Mouse (Mus musculus) forebrain, embryonic 15.5 days (tissue): Measurements from ENCODE around the gene Rbbp4. TPM values are rescaled to one million over a fixed set of nuclear protein-coding genes. Genes with fewer than 3 reads are reported as not detected.

ENCODE experiments used
- ATAC-seq: fragments of 200-750 bp; cut with Nextera tagmentation; replicated peaks from 2 replicates; pipeline ENCODE4 v1.8.0; 2017; ENCODE audit warnings: mild to moderate bottlenecking, moderate TSS enrichment, moderate library complexity
- H3K27ac ChIP-seq: fragments of 300-500 bp; sonication (generic); replicated peaks from 2 replicates; pipeline ENCODE4 v1.5.1; 2015; ENCODE audit warnings: mild to moderate bottlenecking, inconsistent platforms
- H3K27me3 ChIP-seq: fragments of 300-500 bp; sonication (generic); 2 replicates; pipeline ENCODE4 v1.6.1; 2015; ENCODE audit warnings: inconsistent platforms
- H3K36me3 ChIP-seq: fragments of 300-500 bp; sonication (generic); 2 replicates; pipeline ENCODE4 v1.6.1; 2015; ENCODE audit warnings: mild to moderate bottlenecking, inconsistent platforms
- H3K4me1 ChIP-seq: fragments of 300-500 bp; sonication (generic); 2 replicates; pipeline ENCODE4 v1.6.1; 2015; ENCODE audit warnings: inconsistent platforms
- H3K4me2 ChIP-seq: fragments of 300-500 bp; sonication (generic); replicated peaks from 2 replicates; pipeline ENCODE4 v1.6.1; 2015; ENCODE audit warnings: mild to moderate bottlenecking, inconsistent platforms
- H3K4me3 ChIP-seq: fragments of 300-500 bp; sonication (generic); 2 replicates; pipeline ENCODE4 v1.5.1; 2015; ENCODE audit warnings: mild to moderate bottlenecking, inconsistent platforms
- H3K9ac ChIP-seq: fragments of 300-500 bp; sonication (generic); replicated peaks from 2 replicates; pipeline ENCODE4 v1.6.1; 2015; ENCODE audit warnings: mild to moderate bottlenecking, inconsistent platforms
- H3K9me3 ChIP-seq: fragments of 300-500 bp; sonication (generic); 2 replicates; pipeline ENCODE4 v1.6.1; 2016; ENCODE audit warnings: inconsistent platforms
- WGBS: fragments of 180-500 bp; shearing (Covaris S2); methylation state at CpG from one replicate; pipeline ENCODE4 v1.1.7; 2015; ENCODE audit warnings: mixed read lengths; 5-methylcytosine and 5-hydroxymethylcytosine counted together
- polyA plus RNA-seq: library from polyadenylated mRNA; unstranded; fragments of >200 nt; fragmentation: Nextera tagmentation; extraction: Ambion mirVana; gene quantifications from 2 replicates; pipeline ENCODE4 v1.2.1, GENCODE M21; 2015

Gene Rbbp4
- polyA plus RNA-seq, 1 experiment from 2014 or later, result 436 TPM

DNA sequence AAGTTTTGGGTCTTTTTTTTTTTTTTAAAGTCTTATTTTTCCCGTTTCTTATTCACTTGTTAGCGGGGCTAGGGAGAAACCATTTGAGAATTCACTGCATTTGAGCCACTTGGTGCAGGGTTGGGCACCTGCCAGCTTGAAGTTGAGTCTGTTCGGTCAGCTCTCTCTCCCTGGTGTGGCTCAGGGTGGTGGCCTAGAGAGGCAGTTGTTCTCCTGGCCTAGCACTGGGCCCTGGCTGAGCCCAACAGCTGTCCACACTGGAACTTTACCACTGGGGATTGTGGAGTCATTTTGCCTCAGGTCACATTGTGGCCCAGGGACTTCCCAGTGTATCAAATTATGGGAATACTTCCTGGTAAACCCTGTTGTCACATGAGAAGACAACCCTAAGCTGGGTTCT, 47.1 kb downstream of the Rbbp4 start:
- H3K27me3 ChIP-seq, result no peaks in the 10 kb centered on the region
- H3K4me2 ChIP-seq, result peak overlapping the region; percentile 84; the same call in 1 of the 2 replicates
- H3K4me3 ChIP-seq, result no peak overlapping the region
- peaks cover 17% of the 10 kb centered on the region for H3K4me1 ChIP-seq
- H3K9me3 ChIP-seq, result no peaks in the 10 kb centered on the region
- no peak for ATAC-seq
- H3K36me3 ChIP-seq, result no peaks in the 10 kb centered on the region
- WGBS, result 20% methylated on average over 3 of the region's 3 CpGs
- no peak overlapping the region for H3K9ac ChIP-seq
- H3K27ac ChIP-seq, result no peak overlapping the region

DNA sequence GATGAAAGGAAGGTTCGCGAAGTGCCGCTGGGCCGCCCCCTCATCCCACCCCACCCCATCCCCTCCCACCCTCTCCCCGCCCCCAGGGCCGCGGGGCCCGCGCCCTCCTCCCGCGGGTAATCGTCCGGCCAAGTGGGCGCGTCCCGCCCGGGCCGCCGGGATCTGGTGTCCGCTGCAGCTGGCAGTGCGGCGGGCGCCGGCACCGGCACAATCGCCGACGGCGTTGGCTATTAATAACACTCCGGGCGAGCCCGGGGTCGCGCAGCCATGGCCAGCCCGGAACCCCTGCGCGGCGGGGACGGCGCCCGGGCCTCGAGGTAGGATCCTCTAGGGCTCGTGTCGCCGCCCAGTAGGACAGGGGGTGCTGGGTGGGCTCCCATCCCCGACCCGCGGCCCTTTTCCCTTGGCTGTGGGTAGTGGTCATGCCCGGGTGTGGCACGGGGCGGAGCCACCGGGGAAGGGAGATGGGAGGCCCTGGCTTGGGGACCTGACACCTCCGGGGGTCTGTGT, 47.6 kb downstream of the Rbbp4 start, which contains the start of gene Sync:
Sync (plus strand) TSS at position 146 of the 510 bp plus-strand sequence.
- no peaks in the 10 kb centered on the region for H3K36me3 ChIP-seq
- ATAC-seq, result 0 out of 2 replicates have a peak, but pooled peaks have one; percentile 23
- WGBS, result under 1% methylated on average over 44 of the region's 53 CpGs

DNA sequence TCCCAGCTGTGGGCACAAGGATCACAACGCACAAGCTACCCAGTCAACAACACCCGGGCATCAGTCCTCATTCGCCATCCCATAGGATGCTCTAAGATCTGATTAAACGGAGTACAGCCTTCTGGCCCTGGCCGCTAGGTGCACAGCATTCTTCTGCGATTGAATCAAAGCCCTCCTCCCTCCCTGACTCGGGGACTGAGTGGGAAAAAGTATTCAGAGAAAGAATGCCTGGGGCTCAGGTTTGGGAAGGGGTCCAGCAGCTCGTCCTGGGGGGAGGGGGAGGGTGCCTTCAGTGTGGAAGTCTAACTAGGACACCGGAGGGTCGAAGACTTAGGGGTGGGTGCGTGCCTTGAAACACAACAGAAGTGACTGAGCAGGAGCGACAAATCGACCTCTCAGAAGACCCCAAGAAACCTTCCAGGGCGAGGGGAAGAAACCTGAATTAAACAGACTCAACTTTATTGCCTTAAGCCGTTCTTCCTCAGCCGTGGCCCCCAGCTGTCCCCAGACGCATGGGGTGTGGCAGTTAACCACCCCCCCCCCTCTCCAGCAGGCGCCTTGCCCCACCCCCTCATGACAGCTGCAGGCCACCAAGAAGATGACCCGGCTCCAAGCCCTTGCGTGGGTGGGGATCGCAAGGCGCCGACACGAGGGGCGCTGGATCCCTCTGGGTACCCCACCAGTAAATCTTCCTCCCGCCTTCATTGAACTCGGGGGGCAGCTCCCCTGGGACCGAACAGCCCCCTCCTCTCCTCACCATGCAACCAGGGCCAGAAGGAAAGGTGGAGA, 48.3 kb downstream of the Rbbp4 start:
- no peak for ATAC-seq
- Histone ChIP-seq H3K27ac (no peak overlapping the region), H3K4me1 (peaks cover 17% of the 10 kb centered on the region), H3K9ac (peak overlapping the region; percentile 51), H3K4me2 (peak overlapping the region; percentile 84), H3K36me3 (no peaks in the 10 kb centered on the region), H3K9me3 (no peaks in the 10 kb centered on the region), H3K4me3 (peak overlapping the region; percentile 44), H3K27me3 (no peaks in the 10 kb centered on the region)
- WGBS, result 1% methylated on average over 27 of the region's 28 CpGs

More for the DNA sequence above, 47.6 kb downstream of the Rbbp4 start, which contains the start of gene Sync:
- H3K9me3 ChIP-seq, result no peaks in the 10 kb centered on the region
- H3K4me2 ChIP-seq, result peak within 1 kb of the TSS; percentile 84
- no peaks in the 10 kb centered on the region for H3K27me3 ChIP-seq
- H3K4me1 ChIP-seq, result peaks cover 17% of the 10 kb centered on the region
- H3K27ac ChIP-seq, result no peak within 1 kb of the TSS
- H3K9ac ChIP-seq, result peak within 1 kb of the TSS; percentile 51
- H3K4me3 ChIP-seq, result peak within 1 kb of the TSS; percentile 44

DNA sequence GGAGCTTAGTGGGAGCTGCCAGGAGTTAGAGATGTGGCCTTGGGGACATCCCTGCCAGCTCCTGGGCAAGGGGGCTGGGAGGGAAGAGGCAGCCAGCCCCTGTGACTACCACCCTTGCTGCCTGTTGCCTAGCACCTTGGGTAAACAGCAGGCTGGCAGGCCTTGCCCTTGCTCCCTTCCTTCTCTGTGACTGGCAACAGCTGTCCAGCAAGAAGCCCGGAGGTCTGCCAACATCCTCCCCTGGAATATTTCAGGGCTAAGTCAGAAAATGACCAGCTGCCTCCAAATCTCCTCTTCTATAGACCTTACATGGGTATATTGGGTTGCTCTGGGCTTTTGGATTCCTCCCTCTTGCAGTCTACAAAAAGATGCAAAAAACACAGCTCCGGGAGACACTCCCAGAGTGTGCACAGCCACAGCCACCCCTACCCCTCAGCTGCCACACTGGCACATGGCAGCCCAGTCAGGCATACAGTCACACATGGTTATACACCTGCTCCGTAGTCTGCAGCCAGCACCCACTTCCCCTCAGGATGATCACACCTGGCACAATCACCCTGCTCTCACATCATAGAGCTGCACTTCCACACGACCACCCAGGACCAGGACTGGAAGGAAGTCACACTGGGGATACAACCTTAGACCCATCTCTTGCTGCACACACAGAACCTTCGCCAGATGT, 49.0 kb downstream of the Rbbp4 start:
- Histone ChIP-seq H3K9ac (no peak overlapping the region), H3K27me3 (no peaks in the 10 kb centered on the region), H3K9me3 (no peaks in the 10 kb centered on the region), H3K36me3 (no peaks in the 10 kb centered on the region), H3K4me1 (peaks cover 17% of the 10 kb centered on the region), H3K27ac (no peak overlapping the region), H3K4me3 (0 out of 2 replicates have a peak overlapping the region, but pooled peaks have one; percentile 44), H3K4me2 (peak overlapping the region; percentile 84)
- 58% methylated on average over 5 of the region's 5 CpGs for WGBS
- 0 out of 2 replicates have a peak, but pooled peaks have one; percentile 29 for ATAC-seq

DNA sequence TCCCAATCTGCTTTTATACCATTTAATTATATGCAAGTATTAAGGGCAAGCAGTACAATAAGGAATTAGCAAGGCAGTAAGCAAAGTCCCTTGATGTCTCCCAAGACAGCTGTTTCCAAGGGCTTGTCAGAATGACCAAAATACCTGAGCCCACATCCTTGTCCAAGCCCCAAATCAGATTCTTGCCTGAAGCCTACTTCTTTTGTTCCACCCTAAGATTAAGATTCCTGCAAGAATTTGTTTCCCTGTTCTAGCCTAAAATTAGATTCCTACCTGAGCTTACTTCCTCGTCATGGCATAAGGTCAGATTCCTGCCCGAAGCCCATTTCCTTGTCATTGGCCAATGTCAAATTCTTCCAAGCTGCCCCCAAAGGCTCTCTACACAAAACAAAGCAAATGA, 50.5 kb downstream of the Rbbp4 start:
- Histone ChIP-seq H3K4me1 (peaks cover 17% of the 10 kb centered on the region), H3K9me3 (no peaks in the 10 kb centered on the region), H3K9ac (no peak overlapping the region), H3K27me3 (no peaks in the 10 kb centered on the region), H3K27ac (no peak overlapping the region), H3K4me3 (no peak overlapping the region), H3K4me2 (no peak overlapping the region), H3K36me3 (no peaks in the 10 kb centered on the region)
- no peak for ATAC-seq
- 90% methylated on average over 2 of the region's 2 CpGs for WGBS

DNA sequence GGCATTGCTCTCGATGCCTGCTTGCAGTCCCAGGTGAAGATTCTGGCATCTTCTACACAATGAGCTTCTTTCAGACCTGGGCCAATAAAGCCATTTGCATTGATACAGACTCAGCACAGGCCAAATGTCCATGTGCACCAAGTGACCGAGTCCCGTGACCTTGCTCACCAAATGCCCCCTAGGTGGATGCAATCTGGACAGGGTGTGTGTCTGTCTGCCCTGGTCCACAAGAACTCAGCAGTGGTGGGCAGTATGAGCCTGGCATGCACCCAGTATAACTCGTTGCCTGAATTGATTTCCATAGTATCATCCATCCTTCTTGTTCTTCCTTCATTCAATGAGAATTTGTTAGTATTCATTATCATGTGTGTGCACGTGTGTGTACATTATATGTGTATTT, 51.9 kb downstream of the Rbbp4 start:
- no peaks in the 10 kb centered on the region for H3K9me3 ChIP-seq
- H3K36me3 ChIP-seq, result no peaks in the 10 kb centered on the region
- no peak overlapping the region for H3K4me2 ChIP-seq
- H3K27me3 ChIP-seq, result no peaks in the 10 kb centered on the region
- H3K4me3 ChIP-seq, result no peak overlapping the region
- H3K4me1 ChIP-seq, result peaks cover 17% of the 10 kb centered on the region
- 80% methylated on average over 5 of the region's 5 CpGs for WGBS
- H3K27ac ChIP-seq, result no peak overlapping the region
- ATAC-seq, result no peak
- H3K9ac ChIP-seq, result no peak overlapping the region

DNA sequence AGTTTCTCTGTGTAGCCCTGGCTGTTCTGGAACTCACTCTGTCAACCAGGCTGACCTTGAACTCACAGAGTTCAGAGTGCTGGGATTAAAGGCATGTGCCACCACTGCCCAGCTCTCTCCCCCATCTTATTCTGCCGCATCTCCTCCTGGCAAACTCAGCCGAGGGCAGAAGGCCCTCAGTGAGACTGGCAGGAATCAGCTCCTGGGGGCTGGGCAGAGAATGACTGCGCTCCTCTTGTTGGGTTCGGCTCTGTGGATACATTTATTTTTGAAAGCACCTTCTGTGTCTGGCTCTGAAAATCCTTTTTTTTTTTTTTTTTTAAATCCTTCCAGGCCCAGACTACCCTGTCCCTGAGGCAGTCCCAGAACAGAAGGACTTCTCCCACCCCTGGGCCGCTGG, 52.4 kb downstream of the Rbbp4 start:
- no peak for ATAC-seq
- H3K27ac ChIP-seq, result no peak overlapping the region
- 82% methylated on average over 5 of the region's 5 CpGs for WGBS

DNA sequence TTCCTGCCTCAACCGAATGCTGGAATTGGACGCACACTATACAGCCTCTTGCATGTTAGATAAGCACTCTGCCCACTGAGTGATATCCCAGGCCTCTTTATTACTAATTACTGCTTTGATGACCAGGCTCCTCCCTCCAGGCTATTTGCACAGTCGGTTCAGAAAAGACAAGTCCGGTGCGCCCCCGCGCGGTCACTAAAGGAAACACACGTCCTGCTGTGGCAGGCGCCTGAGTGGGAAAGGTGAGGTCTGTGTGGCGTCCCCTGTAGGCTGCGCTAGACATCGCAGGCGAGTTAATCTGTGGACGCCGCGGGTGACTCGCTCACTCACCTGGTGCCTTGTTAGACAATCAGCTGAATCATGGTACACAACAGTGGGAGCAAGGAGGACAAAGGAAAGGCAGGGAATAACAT, 58.7 kb downstream of the Rbbp4 start:
- no peaks in the 10 kb centered on the region for H3K9me3 ChIP-seq
- H3K4me3 ChIP-seq, result no peak overlapping the region
- H3K4me1 ChIP-seq, result peaks cover 7% of the 10 kb centered on the region
- H3K36me3 ChIP-seq, result no peaks in the 10 kb centered on the region
- no peak overlapping the region for H3K27ac ChIP-seq
- WGBS, result 2% methylated on average over 18 of the region's 18 CpGs
- H3K9ac ChIP-seq, result no peak overlapping the region
- no peaks in the 10 kb centered on the region for H3K27me3 ChIP-seq
- peak; percentile 48; the same call in 1 of the 2 replicates for ATAC-seq
- H3K4me2 ChIP-seq, result no peak overlapping the region

More for the DNA sequence above, 52.4 kb downstream of the Rbbp4 start:
- H3K4me1 ChIP-seq, result peaks cover 16% of the 10 kb centered on the region
- no peak overlapping the region for H3K9ac ChIP-seq
- H3K36me3 ChIP-seq, result no peaks in the 10 kb centered on the region
- no peaks in the 10 kb centered on the region for H3K27me3 ChIP-seq
- H3K9me3 ChIP-seq, result no peaks in the 10 kb centered on the region
- H3K4me2 ChIP-seq, result no peak overlapping the region
- H3K4me3 ChIP-seq, result no peak overlapping the region

DNA sequence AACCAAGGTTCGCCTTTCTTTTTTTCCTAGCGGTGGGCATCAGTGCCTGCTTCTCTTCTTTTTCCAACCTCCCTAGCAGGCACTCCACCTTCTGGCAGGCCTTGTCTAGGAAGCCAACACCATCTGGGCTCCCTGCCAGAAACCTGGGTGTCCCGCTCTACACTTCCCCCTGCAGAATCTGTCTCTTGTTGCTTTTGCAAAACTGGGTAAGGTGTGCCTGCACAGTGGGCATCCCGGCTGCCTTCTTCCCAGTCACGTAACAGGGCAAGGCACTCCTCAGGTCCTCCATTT, 62.5 kb downstream of the Rbbp4 start:
- no peaks in the 10 kb centered on the region for H3K27me3 ChIP-seq
- peaks cover 7% of the 10 kb centered on the region for H3K4me1 ChIP-seq
- H3K9ac ChIP-seq, result no peak overlapping the region
- no peak overlapping the region for H3K27ac ChIP-seq
- no peaks in the 10 kb centered on the region for H3K36me3 ChIP-seq
- H3K9me3 ChIP-seq, result no peaks in the 10 kb centered on the region
- H3K4me2 ChIP-seq, result no peak overlapping the region
- WGBS, result 35% methylated on average over 5 of the region's 5 CpGs
- H3K4me3 ChIP-seq, result no peak overlapping the region
- ATAC-seq, result no peak

DNA sequence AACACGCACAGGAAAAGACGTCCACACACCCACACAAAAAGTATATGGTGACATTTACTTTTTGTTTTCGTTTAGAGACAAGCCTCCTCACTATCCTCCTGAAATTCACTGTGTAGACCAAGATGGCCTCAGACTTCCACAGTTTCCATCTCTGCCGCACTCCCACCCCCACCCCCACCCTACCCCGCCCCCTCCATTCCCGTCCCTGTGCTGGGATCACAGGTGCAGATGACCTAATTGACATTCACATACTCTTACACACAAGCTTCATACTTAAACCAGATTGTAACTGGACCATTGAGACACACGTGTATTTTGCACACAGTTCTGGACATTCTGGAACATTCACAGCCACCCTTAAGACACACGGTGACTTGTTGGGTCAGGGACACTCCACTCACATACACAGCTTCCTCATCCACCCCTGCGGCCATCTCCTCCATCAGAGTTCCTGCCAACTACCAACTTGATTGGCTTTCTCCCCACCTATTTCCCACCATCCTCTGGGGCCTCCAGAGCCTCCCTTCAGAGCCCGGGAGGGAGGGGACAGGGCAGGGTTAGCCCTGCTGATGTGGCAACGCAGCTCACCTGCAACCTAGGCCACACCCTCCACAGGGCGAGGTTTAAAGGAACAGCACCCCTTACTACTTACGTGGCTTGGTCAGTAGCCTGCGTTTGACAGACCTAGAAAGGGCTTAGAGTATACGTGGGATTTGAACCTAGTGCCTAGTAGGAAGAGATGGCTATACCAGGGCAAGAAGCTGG, 63.0 kb downstream of the Rbbp4 start:
- peaks cover 7% of the 10 kb centered on the region for H3K4me1 ChIP-seq
- no peaks in the 10 kb centered on the region for H3K36me3 ChIP-seq
- H3K27me3 ChIP-seq, result no peaks in the 10 kb centered on the region
- no peak for ATAC-seq
- no peaks in the 10 kb centered on the region for H3K9me3 ChIP-seq
- H3K4me3 ChIP-seq, result no peak overlapping the region
- 25% methylated on average over 15 of the region's 15 CpGs for WGBS
- H3K4me2 ChIP-seq, result no peak overlapping the region
- H3K27ac ChIP-seq, result no peak overlapping the region
- no peak overlapping the region for H3K9ac ChIP-seq

DNA sequence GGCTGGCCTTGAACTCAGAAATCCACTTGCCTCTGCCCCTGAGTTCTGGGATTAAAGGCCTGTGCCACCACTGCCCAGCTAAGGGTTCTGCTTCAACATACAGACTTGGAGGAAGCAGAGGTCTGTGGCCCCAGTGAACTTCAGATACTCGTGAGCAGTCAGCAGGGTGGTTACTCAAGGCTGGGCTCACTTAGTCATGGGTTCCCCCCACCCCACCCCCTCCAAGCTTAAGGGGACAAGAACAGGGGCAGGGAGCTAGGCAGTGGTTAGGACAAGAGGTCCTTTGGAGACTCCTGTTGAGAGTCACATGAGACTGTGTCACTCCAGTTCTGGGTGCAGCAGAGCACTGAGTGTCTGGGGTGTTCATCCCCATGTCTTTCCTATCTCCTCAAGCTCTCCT, 66.5 kb downstream of the Rbbp4 start:
- Histone ChIP-seq H3K4me3 (no peak overlapping the region), H3K4me1 (peaks cover 7% of the 10 kb centered on the region), H3K27ac (no peak overlapping the region), H3K9ac (no peak overlapping the region), H3K27me3 (no peaks in the 10 kb centered on the region), H3K9me3 (no peaks in the 10 kb centered on the region), H3K36me3 (no peaks in the 10 kb centered on the region), H3K4me2 (no peak overlapping the region)
- 46% methylated on average over 1 of the region's 1 CpGs for WGBS
- ATAC-seq, result no peak

DNA sequence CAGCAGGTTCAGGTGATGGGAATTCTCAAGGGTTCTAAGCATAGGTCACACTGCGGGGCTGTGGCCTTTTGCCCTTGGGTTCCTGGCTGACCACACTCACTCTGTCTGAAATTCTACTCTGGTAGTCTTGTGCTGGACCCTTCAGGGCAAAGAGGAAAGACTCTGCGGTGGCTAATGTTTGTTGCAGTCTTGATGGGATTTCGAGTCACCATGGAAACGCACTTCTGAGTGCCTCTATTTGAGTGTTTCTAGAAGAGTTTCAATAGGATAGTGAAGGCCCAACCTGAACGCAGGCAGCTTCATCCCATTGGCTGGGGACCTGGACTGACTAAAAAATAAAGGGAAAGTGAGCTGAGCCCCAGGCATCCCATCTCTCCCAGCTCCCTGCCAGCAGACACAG, 68.3 kb downstream of the Rbbp4 start:
- WGBS, result 59% methylated on average over 5 of the region's 5 CpGs
- no peaks in the 10 kb centered on the region for H3K4me1 ChIP-seq
- no peak overlapping the region for H3K27ac ChIP-seq
- no peaks in the 10 kb centered on the region for H3K36me3 ChIP-seq
- no peaks in the 10 kb centered on the region for H3K27me3 ChIP-seq
- no peak overlapping the region for H3K4me2 ChIP-seq
- H3K9ac ChIP-seq, result no peak overlapping the region
- no peak for ATAC-seq
- no peak overlapping the region for H3K4me3 ChIP-seq
- H3K9me3 ChIP-seq, result no peaks in the 10 kb centered on the region
